Mouse (Mus musculus) layer of hippocampus, postnatal 10 days (tissue): ENCODE measurements at regions not wholly inside any gene's neighbourhood (a gene's known extent, or its start where the extent isn't known, plus 50 kb on each side); places are given as distances from the start of the nearest gene placed in this dataset.

ENCODE experiments used
- DNase-seq, 2 experiments: peaks; one replicate each; pipeline ENCODE4 v3.0.0; 2021; ENCODE audit warnings: low spot score in 2 of 2

DNA sequence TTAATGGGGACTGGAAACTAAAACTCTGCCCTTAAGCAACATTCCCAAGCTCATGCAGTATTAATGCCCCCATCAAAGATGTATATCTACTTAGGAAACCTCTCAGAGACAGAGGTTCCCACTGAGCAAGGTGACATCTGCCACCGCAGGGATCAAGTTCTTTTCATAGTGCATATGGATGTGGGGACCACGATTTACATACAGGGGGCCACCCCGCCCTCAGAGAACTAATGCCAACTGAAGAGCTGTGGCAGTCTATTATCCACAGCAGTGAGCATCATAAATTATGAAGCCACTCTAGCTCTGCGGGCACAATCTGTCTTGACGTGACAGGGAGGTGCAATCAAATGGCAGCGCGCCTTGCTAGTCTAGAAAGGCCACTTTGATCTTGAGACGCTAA lies 88.6 kb upstream of the Gm11983 start:
- DNase-seq, result no peak

DNA sequence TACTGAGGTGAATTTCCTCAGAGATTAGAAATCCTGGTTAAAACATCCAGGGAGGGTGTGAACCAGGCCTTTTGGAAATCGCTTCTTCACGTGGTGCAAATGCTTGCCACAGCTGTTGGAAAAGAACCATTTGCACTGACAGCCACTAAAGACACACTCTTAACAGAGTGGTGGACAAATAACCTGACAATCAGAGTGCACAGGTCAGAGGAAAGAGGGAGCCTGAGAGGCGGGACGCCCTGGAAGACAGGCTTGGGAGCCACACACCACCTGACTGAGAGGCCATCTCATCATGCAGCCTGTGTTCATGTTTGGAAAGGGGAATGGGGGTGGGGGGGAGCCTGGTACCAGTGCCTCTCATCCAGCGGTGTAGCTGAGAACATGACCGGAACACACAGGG lies 87.0 kb upstream of the Gm11983 start:
- no peak for DNase-seq

DNA sequence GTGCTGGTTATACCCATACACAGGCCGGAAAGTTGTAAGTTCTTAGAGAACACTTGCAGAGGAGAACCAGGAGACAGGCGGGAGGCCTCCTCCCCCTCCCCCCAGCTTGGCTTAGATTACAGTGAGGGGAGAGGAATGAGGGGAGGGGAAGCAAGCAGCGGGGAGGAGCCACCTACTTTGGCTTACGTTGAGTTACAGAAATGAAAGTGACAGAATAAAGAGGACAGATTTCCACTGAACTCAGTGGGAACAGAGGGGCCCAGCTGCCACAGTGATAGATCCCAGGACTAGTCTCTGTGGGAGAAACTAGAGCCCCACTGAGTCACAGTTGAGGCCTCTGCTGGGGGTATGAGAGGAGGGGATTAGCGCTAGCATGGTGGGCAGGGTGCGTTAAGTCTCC lies 86.5 kb upstream of the Gm11983 start:
- no peak for DNase-seq

DNA sequence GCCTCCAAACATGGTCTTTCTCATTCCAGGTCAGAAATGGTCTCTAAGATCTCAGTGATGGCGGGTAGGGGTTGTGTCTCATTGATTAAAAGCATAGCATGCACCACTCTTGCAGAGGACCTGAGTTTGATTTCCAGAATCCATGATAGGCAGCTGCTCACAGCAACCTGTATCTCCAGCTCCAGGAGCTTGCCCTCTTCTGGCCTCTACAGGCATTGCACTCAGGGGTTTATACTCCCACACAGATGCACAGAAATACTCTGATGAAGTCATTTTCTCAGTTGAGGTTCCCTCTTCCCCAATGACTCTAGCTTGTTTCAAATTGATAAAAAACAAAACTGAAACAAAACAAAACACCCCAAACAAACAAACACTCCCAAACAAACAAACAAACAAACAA lies 81.1 kb upstream of the Gm11983 start:
- no peak for DNase-seq

DNA sequence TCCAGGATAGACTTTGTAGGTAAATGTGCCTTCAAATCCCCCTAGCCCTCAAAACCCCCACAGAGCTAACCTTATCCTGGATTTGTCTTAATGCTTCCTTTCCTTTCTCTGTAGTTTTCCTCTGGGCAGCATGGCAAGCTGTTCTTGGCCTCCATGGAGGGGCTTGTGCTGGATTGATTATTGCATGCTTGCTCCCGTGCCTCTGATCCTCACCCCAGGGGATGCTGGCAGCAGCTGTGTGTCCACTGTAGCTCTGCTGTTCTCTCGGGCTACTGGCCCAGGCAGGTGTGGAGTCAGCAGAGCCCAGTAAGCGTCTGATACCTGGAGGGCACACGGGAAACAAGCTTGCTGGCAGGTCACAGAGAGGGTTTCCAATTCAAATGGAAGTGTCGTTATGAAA lies 68.2 kb upstream of the Gm11983 start:
- no peak for DNase-seq

DNA sequence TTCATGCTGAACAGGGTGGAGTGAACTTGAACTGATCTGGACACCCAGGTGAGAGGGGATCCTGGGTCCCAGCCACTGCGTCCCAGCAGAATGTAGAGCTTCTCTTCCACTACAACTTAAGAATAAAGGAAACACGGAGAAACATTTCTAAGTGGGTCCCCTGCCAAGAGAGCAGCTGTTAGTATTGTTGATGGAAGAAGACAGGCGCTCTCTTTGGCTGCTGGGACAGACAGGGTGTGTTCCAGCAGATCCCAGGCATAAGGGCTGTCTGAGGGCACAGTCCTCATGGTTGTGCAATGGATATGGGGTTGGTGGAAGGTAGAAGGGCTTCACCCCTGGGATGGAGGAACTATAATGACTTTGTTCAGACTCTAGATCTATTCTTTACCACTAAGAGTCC lies 65.5 kb upstream of the Gm11983 start:
- no peak for DNase-seq

DNA sequence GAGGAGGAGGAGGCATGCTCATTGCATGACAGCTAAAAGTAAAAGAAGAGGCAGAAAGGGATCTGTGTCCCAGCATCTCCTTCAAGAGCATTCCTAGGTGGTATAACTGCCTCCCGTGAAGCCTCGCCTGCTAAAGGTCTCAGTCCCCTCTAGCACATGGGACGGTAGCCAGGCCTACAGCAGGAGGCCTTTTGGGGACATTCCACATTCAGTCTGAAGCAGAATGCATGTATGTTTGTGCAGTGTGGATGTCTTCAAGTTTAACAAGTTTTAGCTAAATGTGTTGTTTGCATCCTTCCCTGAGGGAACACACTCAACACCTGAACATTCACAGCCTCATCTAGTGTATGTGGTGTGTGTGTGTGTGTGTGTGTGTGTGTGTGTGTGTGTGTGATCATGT lies 64.8 kb upstream of the Gm11983 start:
- DNase-seq, result no peak

DNA sequence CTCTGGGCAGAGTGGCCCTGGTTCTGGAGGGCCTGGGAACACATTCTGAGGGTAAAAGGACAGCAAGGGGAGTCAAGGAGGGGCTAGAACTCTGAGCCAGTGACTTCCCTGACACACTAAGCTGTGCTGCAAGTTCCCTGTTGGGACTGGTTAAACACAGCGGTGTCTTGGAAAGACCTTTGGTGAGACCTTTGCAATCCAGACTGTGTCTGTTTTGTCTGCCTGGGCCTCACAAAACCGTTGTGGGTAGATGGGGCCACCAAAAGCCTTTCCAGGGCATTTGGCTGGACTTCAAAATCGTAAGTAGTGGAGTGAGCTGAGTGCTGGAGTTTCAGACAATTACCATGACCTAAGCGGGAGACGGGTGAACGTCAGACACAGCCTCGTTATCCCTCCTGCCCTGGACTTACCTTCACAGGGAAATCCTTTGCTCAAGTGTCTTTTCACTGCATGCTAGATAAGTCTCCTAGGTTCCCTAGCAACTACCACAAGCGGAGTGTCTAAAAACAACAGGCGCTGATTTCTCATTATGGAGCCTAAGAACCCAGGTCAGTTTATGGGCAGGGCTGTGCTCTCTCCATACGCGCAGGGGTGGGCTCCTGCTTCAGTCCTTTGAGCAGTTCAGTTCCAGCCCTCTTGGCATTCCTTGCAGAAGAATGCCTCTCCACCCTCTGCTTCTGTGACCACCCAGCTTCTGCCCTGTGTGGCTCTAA lies 63.5 kb upstream of the Gm11983 start:
- DNase-seq, result no peak

DNA sequence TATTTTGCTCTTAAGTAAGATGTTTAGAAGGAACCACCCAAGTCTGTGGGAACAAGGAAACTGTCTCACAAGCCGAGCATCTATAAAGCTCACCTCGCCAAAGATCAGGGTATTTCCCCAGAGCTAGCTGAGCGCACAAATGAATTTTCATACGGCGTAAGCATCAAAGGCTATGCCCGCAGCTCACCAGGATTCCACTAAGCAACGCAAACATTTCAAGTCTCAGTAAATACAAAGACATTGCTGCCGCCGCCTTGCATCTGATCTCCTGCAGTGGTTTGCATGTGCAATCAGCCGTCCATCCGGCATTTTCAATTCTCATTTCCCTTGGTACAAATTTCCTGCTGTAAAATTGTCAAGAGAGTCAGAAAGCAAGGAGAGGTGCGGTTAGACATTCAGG lies 62.9 kb upstream of the Gm11983 start:
- DNase-seq, result no peak

DNA sequence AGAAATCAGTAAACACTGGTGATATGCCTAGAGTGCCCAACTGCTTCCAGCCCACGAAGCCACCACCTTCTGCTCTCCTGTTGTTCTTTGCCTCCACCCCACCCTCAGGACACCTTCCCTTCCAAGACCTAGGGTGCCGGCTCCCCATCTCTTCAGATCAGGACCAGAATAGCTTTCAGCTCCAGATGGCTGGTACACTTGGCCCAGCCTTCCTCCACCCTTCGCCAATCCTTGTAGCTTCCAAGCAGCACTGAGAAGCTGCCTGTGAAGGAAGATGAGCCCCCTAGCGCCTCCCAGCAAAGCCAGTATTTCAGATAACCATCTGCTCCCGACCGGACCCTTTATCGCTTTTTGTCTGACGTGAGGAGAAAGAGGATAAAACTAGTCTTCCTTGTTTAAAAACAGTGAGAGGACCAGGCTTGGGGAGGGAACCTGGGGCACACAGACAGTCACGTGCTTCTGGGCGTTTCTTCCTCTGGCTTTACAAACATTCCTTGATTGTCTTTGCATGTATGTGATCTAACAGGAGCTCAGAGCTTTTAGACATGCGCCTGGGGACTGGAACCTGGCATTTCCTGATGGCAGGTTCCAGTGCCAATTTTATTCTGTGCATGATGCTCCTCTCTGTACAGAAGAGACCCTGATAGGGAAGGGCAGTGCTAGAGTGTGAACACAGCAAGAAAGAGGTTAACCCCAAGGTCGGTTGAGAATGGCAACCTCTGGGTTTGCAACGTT lies 62.0 kb upstream of the Gm11983 start:
- DNase-seq, result no peak

DNA sequence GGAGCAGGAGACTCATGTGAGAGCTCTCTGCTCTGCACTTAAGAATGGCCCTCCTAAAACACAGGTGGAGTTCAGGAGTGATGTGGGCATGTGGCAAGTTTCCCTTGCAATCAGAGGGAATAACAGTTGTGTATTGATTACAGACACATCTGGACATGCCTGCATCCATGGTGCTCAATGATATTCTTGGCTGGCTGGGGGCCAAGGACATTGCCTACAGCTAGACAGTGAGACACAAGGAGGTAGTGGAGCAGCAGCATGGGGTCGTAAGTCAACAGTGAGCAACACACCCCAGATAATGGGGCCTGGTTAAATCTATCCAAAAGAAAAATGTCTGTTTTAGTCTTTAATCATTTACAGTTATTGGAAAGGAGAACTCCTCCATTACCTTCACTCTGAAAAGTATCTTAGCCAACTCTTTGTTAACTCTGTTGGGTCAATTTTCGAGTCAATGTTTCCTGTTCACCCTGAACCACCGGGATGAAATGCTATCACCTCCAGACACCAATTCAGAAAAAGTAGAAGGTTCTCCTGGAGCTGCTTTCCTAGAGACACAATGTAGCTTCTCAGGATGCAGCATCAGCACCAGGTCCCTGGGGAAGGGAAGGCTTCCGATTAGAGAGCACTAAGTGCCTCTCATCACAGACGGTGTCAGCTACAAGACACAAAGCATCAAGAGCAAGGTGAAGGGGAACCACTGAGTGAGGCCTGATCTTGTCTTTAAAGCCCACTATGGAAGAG lies 61.1 kb upstream of the Gm11983 start:
- no peak for DNase-seq

DNA sequence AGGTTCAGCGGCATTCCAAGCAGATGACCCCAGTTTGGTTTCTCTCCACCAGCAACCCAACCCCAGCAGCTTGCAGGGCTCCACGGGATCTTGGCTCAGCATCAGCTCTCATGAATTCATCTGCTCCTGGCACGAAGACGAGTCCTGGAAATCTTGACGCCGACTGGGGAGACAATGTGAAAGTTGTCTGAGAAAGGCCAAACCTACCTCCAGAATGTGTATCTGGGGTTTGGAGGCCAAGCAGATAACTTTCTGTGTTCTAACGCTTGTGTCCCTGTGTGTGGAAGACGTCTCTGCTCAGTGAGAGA lies 58.3 kb upstream of the Gm11983 start:
- no peak for DNase-seq

DNA sequence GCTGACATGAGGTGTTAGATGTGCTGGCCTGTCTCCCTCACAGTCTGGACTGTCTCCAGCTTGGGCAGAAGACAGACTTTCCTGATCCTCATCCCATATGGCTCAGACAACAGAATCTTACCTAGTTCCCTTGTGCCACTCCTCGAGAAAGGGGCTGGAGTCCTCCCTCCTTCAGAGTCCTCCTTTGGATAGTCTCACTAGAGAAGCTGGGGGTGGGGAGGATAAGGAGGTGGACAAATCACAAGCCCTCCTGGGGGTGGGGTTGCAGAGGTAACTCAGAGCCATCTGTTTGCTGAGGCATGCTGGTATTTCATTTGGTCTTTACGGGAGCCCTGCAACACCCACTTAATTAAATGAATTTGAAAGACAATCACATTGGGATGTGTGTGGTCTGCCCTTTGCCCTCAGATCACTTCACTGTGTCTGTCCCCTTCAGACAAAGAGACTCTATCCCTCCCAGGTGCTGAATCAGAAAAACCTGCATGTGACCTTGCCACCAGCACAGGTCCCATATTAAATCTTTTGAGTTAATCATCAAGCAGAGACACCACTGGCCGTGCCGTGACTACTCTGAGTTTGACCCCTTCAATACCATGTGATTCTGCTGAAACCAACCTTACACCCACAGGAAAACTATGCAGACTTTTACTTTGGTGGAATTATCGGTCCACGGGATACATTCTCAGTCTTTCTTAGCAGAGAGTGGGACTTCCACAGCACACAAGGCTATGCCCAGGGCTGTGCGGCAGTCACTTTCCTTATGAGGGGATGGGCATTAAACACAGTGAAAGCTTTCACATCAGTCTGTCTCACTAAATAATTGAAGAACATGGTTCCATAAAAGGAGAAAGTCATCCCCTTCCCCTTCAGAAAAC lies 57.7 kb upstream of the Gm11983 start:
- no peak for DNase-seq

DNA sequence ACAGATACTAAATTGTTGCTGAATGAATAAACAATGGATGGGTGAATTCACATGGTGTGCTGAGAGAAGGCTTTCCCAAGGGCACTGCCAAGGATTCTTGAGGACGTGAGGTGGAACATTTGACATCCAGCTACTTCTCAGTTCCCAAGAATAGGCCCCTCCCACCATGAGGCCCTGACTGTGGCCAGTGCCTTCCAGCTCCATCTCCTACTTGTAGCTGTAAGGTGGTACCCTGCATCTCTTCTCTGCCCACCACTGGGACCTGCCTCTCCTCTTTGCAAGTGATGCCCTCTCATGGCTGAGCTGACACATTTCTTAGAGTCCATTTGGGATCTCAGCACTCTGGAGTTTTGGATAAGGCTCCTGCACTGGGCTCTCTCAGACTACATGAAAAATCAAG lies 56.3 kb upstream of the Gm11983 start:
- no peak for DNase-seq

DNA sequence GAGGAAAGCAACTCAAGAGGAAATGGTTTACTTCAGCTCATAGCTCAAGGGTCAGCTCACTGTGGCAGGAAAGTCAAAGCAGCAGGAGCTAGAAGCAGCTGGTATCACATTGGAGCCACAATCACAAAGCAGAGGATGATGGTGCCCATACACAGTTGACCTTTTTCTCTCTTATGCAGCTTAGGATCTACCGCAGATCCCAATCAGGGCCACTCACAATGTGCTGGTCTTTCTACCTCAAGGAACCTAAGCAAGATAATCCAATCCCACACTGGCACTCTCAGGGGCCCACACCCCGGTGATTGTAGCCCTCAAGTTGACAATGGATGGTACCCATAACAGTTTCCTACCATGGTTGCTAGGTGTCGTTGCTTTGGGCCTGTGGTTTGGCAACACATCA lies 55.6 kb upstream of the Gm11983 start:
- DNase-seq, result no peak

DNA sequence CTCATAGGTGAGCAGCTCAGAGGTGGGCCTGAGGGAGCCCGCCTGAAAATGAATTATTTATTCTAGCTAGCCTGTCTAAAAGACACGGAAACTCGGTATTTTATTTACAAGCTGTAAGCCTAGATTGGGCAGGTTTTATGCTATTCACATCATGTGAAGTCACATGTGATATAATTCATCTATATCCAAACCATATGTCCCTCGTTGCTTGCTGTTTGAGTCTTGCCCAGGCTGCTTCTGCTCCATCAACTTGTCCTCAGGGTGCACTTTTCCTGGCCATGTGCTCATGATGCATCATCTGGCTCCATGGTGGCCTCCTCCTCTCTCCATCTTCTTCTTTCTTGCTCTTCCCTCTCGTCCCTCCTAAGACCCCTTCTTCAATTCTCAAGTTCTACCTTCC lies 53.0 kb upstream of the Gm11983 start:
- DNase-seq, result no peak

DNA sequence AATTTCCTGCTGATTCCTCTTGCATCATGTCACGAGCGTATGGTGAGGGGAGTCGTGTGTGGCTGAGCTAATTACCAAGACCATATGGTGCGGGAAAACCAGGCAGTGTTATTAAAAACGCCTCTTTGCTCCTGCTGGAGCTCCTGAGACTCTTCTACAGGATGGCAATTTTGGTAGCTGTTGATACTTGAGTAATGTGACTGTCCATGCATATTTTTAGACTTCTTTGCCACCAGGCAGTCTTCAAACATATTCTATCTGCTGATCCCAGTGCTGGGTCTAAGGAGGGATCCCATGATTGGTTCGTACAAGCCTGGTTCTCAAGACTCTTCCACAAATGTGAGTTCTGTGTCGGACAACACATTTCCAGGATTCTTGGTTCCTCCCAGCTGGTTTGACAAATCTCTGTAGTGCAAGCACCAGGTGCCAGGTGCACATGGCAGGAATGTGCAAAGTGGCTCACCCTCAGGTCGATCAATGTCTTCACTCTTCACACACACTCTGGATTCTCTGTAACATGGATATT lies 52.3 kb upstream of the Gm11983 start:
- no peak for DNase-seq

DNA sequence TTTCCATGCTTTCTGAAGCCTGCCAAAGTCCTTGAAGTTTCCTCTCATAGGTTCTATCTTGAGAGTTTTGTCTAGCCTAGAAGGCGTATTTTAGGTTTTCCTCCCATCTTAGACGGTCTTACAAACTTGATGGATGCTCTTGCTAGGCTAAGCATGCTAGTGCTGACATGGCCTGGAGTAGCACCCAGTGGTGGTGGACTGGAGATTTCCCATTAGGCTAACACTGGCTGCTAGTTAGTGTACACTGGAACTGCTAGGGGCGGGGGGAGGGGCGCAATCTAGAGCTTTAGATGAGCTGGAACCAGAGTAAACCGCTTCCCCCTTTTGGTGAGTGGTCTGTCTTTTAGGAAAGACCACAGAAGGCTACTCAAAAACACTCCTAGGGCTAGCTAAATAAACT lies 51.7 kb upstream of the Gm11983 start:
- no peak for DNase-seq
